Mouse (Mus musculus) heart, postnatal 0 days (tissue): ENCODE measurements around the gene Gria3. TPM values are rescaled to one million over a fixed set of nuclear protein-coding genes. Genes with fewer than 3 reads are reported as not detected.

Experiments used
- ATAC-seq: fragments of 200-750 bp; cut with Nextera tagmentation; 2 replicates; pipeline ENCODE4 v1.8.0; 2017; ENCODE audit warnings: low read depth, moderate number of reproducible peaks, moderate library complexity; ENCODE audit not compliant: insufficient read depth
- DNase-seq: peaks from one replicate; pipeline ENCODE4 v3.0.0-alpha.2; 2016; ENCODE audit warnings: low spot score
- H3K27ac ChIP-seq: fragments of 300-500 bp; sonication (generic); 2 replicates; pipeline ENCODE4 v1.5.1; 2014; ENCODE audit warnings: low read depth, mild to moderate bottlenecking
- H3K27me3 ChIP-seq: fragments of 300-500 bp; sonication (generic); 2 replicates; pipeline ENCODE4 v1.6.1; 2014; ENCODE audit warnings: low read length, mixed read lengths; ENCODE audit not compliant: control insufficient read depth, insufficient read depth
- H3K36me3 ChIP-seq: fragments of 300-500 bp; sonication (generic); replicated peaks from 2 replicates; pipeline ENCODE4 v1.6.1; 2014; ENCODE audit warnings: low read length, mixed read lengths; ENCODE audit not compliant: control insufficient read depth, insufficient read depth
- H3K4me1 ChIP-seq: fragments of 300-500 bp; sonication (generic); 2 replicates; pipeline ENCODE4 v1.6.1; 2014; ENCODE audit warnings: antibody characterized with exemption; ENCODE audit not compliant: control insufficient read depth, insufficient read depth
- H3K4me2 ChIP-seq: fragments of 300-500 bp; sonication (generic); 2 replicates; pipeline ENCODE4 v1.6.1; 2014; ENCODE audit warnings: low read depth, mild to moderate bottlenecking, low read length, moderate library complexity
- H3K4me3 ChIP-seq: fragments of 300-500 bp; sonication (generic); 2 replicates; pipeline ENCODE4 v1.5.1; 2014; ENCODE audit warnings: low read depth, low read length
- H3K9ac ChIP-seq: fragments of 300-500 bp; sonication (generic); replicated peaks from 2 replicates; pipeline ENCODE4 v1.6.1; 2014; ENCODE audit warnings: low read depth, low read length, mixed read lengths
- H3K9me3 ChIP-seq: fragments of 300-500 bp; sonication (generic); replicated peaks from 2 replicates; pipeline ENCODE4 v1.6.1; 2016; ENCODE audit warnings: low read length; ENCODE audit not compliant: control insufficient read depth
- CTCF ChIP-seq: IDR thresholded peaks from 2 replicates; pipeline ENCODE4 v1.5.1; 2016; ENCODE audit warnings: antibody characterized with exemption, control low read depth, low read depth
- EP300 ChIP-seq: IDR thresholded peaks from 2 replicates; pipeline ENCODE4 v1.6.1; 2016; ENCODE audit warnings: antibody characterized with exemption, low read depth
- WGBS: fragments of 180-500 bp; shearing (Covaris S2); extraction: QIAGEN DNeasy Blood & Tissue Kit; methylation state at CpG from one replicate; pipeline ENCODE4 v1.1.7; 2014; 5-methylcytosine and 5-hydroxymethylcytosine counted together
- polyA plus RNA-seq: library from polyadenylated mRNA; unstranded; fragments of >200 nt; fragmentation: Nextera tagmentation; extraction: Ambion mirVana; gene quantifications from 2 replicates; pipeline ENCODE4 v1.2.1, GENCODE M21; 2015
- total RNA-seq: library from RNA; depleted of rRNA; stranded (reverse); fragments of >200 nt; gene quantifications from 2 replicates; pipeline ENCODE4 v1.2.3, GENCODE M21; 2014; ENCODE audit warnings: low replicate concordance; rRNA removed

Gria3 gene
- total RNA-seq: 3.4 and 7.4 TPM in 2 replicates
- polyA plus RNA-seq: 2.0 and 2.1 TPM in 2 replicates

GRCm38 (mm10) chrX:41400058-41400904 is at the start of gene Gria3:
Gria3 (plus strand) TSS chrX:41400854.
- Histone ChIP-seq H3K9me3 (no peaks in the 10 kb centered on the region), H3K4me3 (peak within 1 kb of the TSS; percentile 51), H3K27me3 (0 out of 2 replicates have a peak, but pooled peaks cover 2% of the 10 kb centered on the region), H3K27ac (peak within 1 kb of the TSS; percentile 53; the same call in 1 of the 2 replicates), H3K9ac (peak within 1 kb of the TSS; percentile 40), H3K4me2 (peak within 1 kb of the TSS; percentile 74), H3K36me3 (no peaks in the 10 kb centered on the region), H3K4me1 (no peaks in the 10 kb centered on the region)
- no peak for TF ChIP-seq EP300
- WGBS: 14% methylated on average over 21 of the region's 21 CpGs
- DNase-seq (no peak), ATAC-seq (no peak)

GRCm38 (mm10) chrX:41387086-41387485 is 13.6 kb upstream of the Gria3 start:
- Histone ChIP-seq H3K4me1 (no peaks in the 10 kb centered on the region), H3K27me3 (no peaks in the 10 kb centered on the region), H3K36me3 (no peaks in the 10 kb centered on the region), H3K27ac (no peak overlapping the region), H3K9me3 (no peaks in the 10 kb centered on the region), H3K4me2 (no peak overlapping the region), H3K9ac (no peak overlapping the region), H3K4me3 (no peak overlapping the region)
- WGBS: 56% methylated on average over 7 of the region's 7 CpGs
- DNase-seq: no peak
- no peak for TF ChIP-seq EP300
- no peak for TF ChIP-seq CTCF
- ATAC-seq: no peak

- no peak for ATAC-seq
- no peak overlapping the region for H3K9ac ChIP-seq
These were observed 11.6 kb upstream of the Gria3 start for GRCm38 (mm10) chrX:41389079-41389478.

GRCm38 (mm10) chrX:41398482-41398881 is 2.2 kb upstream of the Gria3 start:
- H3K27me3 ChIP-seq: 0 out of 2 replicates have a peak, but pooled peaks cover 2% of the 10 kb centered on the region
- no peak overlapping the region for H3K9ac ChIP-seq
- no peak for TF ChIP-seq EP300
- no peak for TF ChIP-seq CTCF
- no peak overlapping the region for H3K27ac ChIP-seq
- no peaks in the 10 kb centered on the region for H3K36me3 ChIP-seq
- no peak for DNase-seq
- no peaks in the 10 kb centered on the region for H3K4me1 ChIP-seq
- H3K4me3 ChIP-seq: no peak overlapping the region
- no peak overlapping the region for H3K4me2 ChIP-seq
- H3K9me3 ChIP-seq: no peaks in the 10 kb centered on the region
- no peak for ATAC-seq

More at GRCm38 (mm10) chrX:41389079-41389478, 11.6 kb upstream of the Gria3 start:
- Histone ChIP-seq H3K27ac (no peak overlapping the region), H3K36me3 (no peaks in the 10 kb centered on the region), H3K4me3 (no peak overlapping the region), H3K27me3 (no peaks in the 10 kb centered on the region), H3K9me3 (no peaks in the 10 kb centered on the region), H3K4me1 (no peaks in the 10 kb centered on the region), H3K4me2 (no peak overlapping the region)
- TF ChIP-seq CTCF (no peak), EP300 (no peak)
- DNase-seq: no peak
- WGBS: 100% methylated on average over 1 of the region's 1 CpGs

GRCm38 (mm10) chrX:41401186-41401585 is 532 bp downstream of the Gria3 start:
- no peak for TF ChIP-seq EP300
- no peak for TF ChIP-seq CTCF
- Histone ChIP-seq H3K9ac (peak overlapping the region; percentile 40), H3K27me3 (0 out of 2 replicates have a peak, but pooled peaks cover 2% of the 10 kb centered on the region), H3K9me3 (no peaks in the 10 kb centered on the region), H3K27ac (peak overlapping the region; percentile 53; the same call in 1 of the 2 replicates), H3K36me3 (no peaks in the 10 kb centered on the region), H3K4me1 (no peaks in the 10 kb centered on the region), H3K4me3 (peak overlapping the region; percentile 51), H3K4me2 (peak overlapping the region; percentile 74)
- DNase-seq: no peak
- ATAC-seq: no peak
- 15% methylated on average over 16 of the region's 17 CpGs for WGBS
